Mouse (Mus musculus): ENCODE results near the gene Ift172.

DNA sequence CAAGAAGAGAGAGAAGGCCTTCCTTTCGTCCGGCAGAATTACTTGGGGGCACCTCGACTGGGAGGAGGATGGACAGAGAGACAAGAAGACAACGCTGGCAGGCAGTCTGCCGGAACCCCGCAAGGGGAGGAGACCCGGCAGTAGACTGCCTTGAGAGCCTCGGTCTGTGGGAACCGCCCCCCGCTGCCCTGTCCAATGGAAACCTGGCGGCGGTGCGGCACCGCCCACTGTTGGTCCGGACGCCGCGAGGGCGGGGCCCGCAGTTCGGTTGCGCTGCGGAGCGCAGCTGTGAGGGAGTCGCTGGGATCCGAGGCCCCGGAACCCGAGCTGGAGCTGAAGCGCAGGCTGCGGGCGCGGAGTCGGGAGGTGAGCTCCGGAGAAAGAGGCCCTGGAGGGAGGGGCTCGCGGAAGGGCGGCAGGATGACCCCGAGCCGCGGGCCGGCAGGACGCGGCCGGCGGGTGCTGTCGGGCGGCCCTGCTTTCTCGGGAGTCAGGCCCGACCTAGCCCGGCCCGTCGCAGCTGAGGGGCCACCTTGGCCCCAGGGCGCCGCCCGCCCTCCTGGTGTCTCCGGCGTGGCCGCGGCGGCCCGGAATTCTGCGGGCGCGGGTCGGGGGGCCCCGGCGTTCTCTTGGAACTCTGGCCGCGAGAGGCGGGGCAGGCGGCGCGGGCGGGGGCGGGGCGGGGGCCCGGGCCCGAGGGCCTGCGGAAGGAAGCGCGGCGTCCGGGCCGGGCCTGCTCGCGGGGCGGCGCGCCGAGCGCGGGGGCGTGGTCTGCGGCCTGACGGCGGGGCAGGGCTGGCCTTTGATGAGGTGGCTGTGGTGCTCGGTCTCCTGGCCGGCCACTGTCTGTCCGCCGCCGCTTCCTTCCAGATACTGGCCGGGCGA, 50.0 kb downstream of the Ift172 start, which contains the start of the genes Nrbp1 and Gm9970:
- TF ChIP-seq POLR2A (IDR thresholded peaks at IDR 0.05; ENCODE audit: insufficient read length, low read depth) (peak; percentile 84), POLR2AphosphoS2 (IDR thresholded peaks at IDR 0.05; ENCODE audit: insufficient read length, low read depth) (peak; percentile 87), E2F4 (IDR thresholded peaks at IDR 0.05; ENCODE audit: insufficient read depth) (no peak), TCF12 (IDR thresholded peaks at IDR 0.05; ENCODE audit: insufficient read depth, poor library complexity, severe bottlenecking) (no peak), MYOD1 (IDR thresholded peaks at IDR 0.05; ENCODE audit: control insufficient read depth in 1 of 3, insufficient read length in 2 of 3, low read depth in 2 of 3) (peak in 2 of 3 experiments; percentile 44 to 73), MAX (IDR thresholded peaks at IDR 0.05; ENCODE audit: low read depth) (no peak), USF1 (IDR thresholded peaks at IDR 0.05; ENCODE audit: low read depth) (no peak), MYOG (IDR thresholded peaks at IDR 0.05; ENCODE audit: control insufficient read depth in 1 of 3, insufficient read depth in 1 of 3, insufficient read length in 2 of 3, low read depth in 2 of 3) (peak; percentile 35 to 88 (median 87)), CEBPB (IDR thresholded peaks at IDR 0.05; ENCODE audit: insufficient read depth, poor library complexity, severe bottlenecking) (no peak)

All from myocyte (in vitro differentiated cells).